Mouse (Mus musculus) C2C12 (cell line): ENCODE results near the gene Tnf. TPM values are rescaled to one million over a fixed set of nuclear protein-coding genes. Genes with fewer than 3 reads are reported as not detected.

Experiments used
- H3K27me3 ChIP-seq: one replicate; pipeline ENCODE4 v1.6.1; 2011; ENCODE audit not compliant: control insufficient read depth, insufficient read depth, insufficient read length
- H3K36me3 ChIP-seq: one replicate; pipeline ENCODE4 v1.6.1; 2011; ENCODE audit not compliant: control insufficient read depth, insufficient read depth
- H3K4me3 ChIP-seq: one replicate; pipeline ENCODE4 v1.5.1; 2011; ENCODE audit warnings: mild to moderate bottlenecking, control low read depth; ENCODE audit not compliant: poor library complexity, insufficient read depth, severe bottlenecking
- H3K79me2 ChIP-seq: one replicate; pipeline ENCODE4 v1.6.1; 2011; ENCODE audit not compliant: control insufficient read depth, insufficient read depth
- H3K79me3 ChIP-seq: one replicate; pipeline ENCODE4 v1.6.1; 2011; ENCODE audit warnings: low read depth, control low read depth
- H3ac ChIP-seq: one replicate; pipeline ENCODE3; 2011; ENCODE audit warnings: low read depth; ENCODE audit not compliant: control insufficient read depth, insufficient read length
- CEBPB ChIP-seq: IDR thresholded peaks from one replicate; pipeline ENCODE4 v1.6.1; 2011; ENCODE audit warnings: low read depth, mild to moderate bottlenecking, control low read depth, moderate library complexity
- CTCF ChIP-seq: IDR thresholded peaks from one replicate; pipeline ENCODE4 v1.5.1; 2011; ENCODE audit not compliant: control insufficient read depth, insufficient read depth, insufficient read length
- FOSL1 ChIP-seq: IDR thresholded peaks from one replicate; pipeline ENCODE4 v1.8.0; 2011; ENCODE audit warnings: mild to moderate bottlenecking, low read length; ENCODE audit not compliant: poor library complexity, insufficient read depth, severe bottlenecking
- MAX ChIP-seq: IDR thresholded peaks from one replicate; pipeline ENCODE4 v1.6.1; 2011; ENCODE audit warnings: mild to moderate bottlenecking, control low read depth
- MYOD1 ChIP-seq: IDR thresholded peaks from one replicate; pipeline ENCODE4 v1.6.1; 2011; ENCODE audit warnings: low read depth; ENCODE audit not compliant: control insufficient read depth, insufficient read length
- MYOG ChIP-seq: IDR thresholded peaks from one replicate; pipeline ENCODE4 v1.6.1; 2011; ENCODE audit not compliant: control insufficient read depth, insufficient read length; ENCODE audit errors: extremely low read depth
- USF1 ChIP-seq: IDR thresholded peaks from one replicate; pipeline ENCODE4 v1.6.1; 2011; ENCODE audit warnings: low read depth, mild to moderate bottlenecking, control low read depth, moderate library complexity
- polyA plus RNA-seq: library from polyadenylated mRNA; unstranded; fragments of >200 nt; fragmentation: generic; extraction: Trizol; gene quantifications from one replicate; pipeline ENCODE4 v1.2.1, GENCODE M21; 2012; ENCODE audit warnings: missing spikeins

Gene Tnf
- polyA plus RNA-seq, 1 experiment, result not detected

DNA sequence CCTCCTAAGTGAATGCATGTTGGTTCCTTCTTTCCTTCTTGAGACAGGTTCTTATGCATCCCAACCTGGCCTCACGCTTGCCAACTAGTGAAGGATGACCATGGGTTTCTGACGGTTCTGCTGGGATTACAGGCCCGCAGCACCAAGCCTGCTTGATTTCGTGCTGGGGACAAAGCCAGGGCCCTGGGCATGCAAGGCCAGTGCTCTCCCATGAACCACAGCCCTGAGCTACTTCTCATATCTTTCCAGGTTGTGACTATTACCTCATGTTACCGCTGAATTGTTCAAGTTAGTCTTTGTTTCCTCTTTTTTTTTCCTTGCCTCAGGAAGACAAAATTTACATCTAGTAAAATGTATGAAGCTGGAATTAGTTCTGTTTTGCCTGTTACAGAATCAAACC lies 8.9 kb downstream of the Tnf start:
- H3K36me3 ChIP-seq, result no peaks in the 10 kb centered on the region
- H3K27me3 ChIP-seq, result no peaks in the 10 kb centered on the region
- H3K4me3 ChIP-seq, result no peak overlapping the region
- H3ac ChIP-seq, result no peak overlapping the region
- TF ChIP-seq MYOD1 (no peak), MAX (no peak), FOSL1 (no peak), CEBPB (no peak), USF1 (no peak), MYOG (no peak), CTCF (no peak)
- H3K79me3 ChIP-seq, result no peaks in the 10 kb centered on the region
- H3K79me2 ChIP-seq, result no peaks in the 10 kb centered on the region

DNA sequence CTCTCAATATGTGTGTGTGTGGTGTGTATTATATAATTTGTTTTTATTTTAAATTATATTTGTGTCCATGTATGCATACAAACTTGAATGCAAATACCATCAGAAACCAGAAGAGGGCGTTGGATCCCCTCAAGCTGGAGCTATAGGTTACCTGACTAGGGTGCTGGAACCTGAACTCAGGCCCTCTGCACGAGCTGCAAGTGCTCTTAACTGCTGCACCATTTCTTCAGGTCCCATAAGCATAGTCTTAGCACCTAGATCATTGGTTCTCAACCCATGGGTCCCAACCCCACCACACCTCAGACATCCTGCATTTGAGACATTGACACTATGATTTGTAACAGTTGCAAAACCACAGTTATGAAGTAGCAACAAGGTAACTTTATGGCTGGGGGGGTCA lies 10.1 kb downstream of the Tnf start:
- Histone ChIP-seq H3ac (no peak overlapping the region), H3K79me3 (no peaks in the 10 kb centered on the region), H3K36me3 (no peaks in the 10 kb centered on the region), H3K27me3 (no peaks in the 10 kb centered on the region), H3K79me2 (no peaks in the 10 kb centered on the region), H3K4me3 (no peak overlapping the region)
- TF ChIP-seq CTCF, result no peak

DNA sequence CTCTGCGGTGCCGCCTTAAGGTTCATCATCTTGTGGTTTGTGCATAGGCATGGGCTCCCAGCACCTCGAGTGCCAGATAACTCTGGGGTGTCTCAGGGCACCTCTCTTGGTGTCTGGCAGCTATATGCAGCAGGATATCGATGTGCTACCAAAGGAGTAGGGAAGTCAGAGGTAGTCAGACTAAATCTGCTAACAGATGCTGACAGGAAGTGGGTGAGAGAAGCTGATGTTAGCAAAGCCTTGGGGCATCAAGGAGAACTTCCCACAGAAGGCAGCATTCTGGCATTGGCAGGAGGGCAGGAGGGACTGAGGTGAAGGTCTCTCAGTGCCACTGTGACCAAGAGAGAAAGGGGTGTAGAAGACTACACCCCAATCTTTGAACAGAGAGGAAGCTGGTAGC lies 11.7 kb downstream of the Tnf start:
- Histone ChIP-seq H3K79me2 (no peaks in the 10 kb centered on the region), H3ac (no peak overlapping the region)
- TF ChIP-seq CEBPB (no peak), CTCF (no peak), MAX (no peak), USF1 (no peak), FOSL1 (no peak), MYOD1 (no peak)

GRCm38 (mm10) chr17:35189186-35189585 lies 12.6 kb downstream of the Tnf start:
- Histone ChIP-seq H3K36me3 (no peaks in the 10 kb centered on the region), H3K27me3 (no peaks in the 10 kb centered on the region), H3K79me2 (no peaks in the 10 kb centered on the region), H3K79me3 (no peaks in the 10 kb centered on the region), H3ac (no peak overlapping the region), H3K4me3 (no peak overlapping the region)
- TF ChIP-seq FOSL1 (no peak), MYOD1 (no peak), USF1 (no peak), MYOG (no peak), MAX (no peak), CTCF (no peak), CEBPB (no peak)

More for the DNA sequence above, 11.7 kb downstream of the Tnf start:
- Histone ChIP-seq H3K4me3 (no peak overlapping the region), H3K36me3 (no peaks in the 10 kb centered on the region), H3K79me3 (no peaks in the 10 kb centered on the region), H3K27me3 (no peaks in the 10 kb centered on the region)

- Histone ChIP-seq H3K36me3 (no peaks in the 10 kb centered on the region), H3K4me3 (no peak within 1 kb of the TSS), H3ac (no peak within 1 kb of the TSS), H3K79me2 (no peaks in the 10 kb centered on the region), H3K79me3 (no peaks in the 10 kb centered on the region), H3K27me3 (no peaks in the 10 kb centered on the region)
- TF ChIP-seq MYOD1, result no peak
- no peak for TF ChIP-seq CEBPB
- TF ChIP-seq USF1, result no peak
- no peak for TF ChIP-seq MAX
- no peak for TF ChIP-seq CTCF
- TF ChIP-seq FOSL1, result no peak
- no peak for TF ChIP-seq MYOG
Observed at GRCm38 (mm10) chr17:35187959-35188610, 13.7 kb downstream of the Tnf start, which contains the start of gene Lst1. Lst1 (minus strand) TSS chr17:35188439.

GRCm38 (mm10) chr17:35187345-35187744 lies 14.5 kb downstream of the Tnf start:
- Histone ChIP-seq H3K79me2 (no peaks in the 10 kb centered on the region), H3K27me3 (no peaks in the 10 kb centered on the region), H3ac (no peak overlapping the region), H3K79me3 (no peaks in the 10 kb centered on the region), H3K36me3 (no peaks in the 10 kb centered on the region), H3K4me3 (no peak overlapping the region)
- no peak for TF ChIP-seq CEBPB
- no peak for TF ChIP-seq MYOD1
- TF ChIP-seq USF1, result no peak
